Mouse (Mus musculus): Measurements from ENCODE around the gene Gna11. TPM values are rescaled to one million over a fixed set of nuclear protein-coding genes. Genes with fewer than 3 reads are reported as not detected.

The Gna11 gene
- polyA plus RNA-seq (2014; fragmentation: Illumina TruSeq; extraction: RNeasy Lipid Tissue Mini Kit (QIAGEN cat#74804); ENCODE audit: low read depth, low replicate concordance): 52.1 TPM

GRCm38 (mm10) chr10:81545161-81545747, at the start of gene Gna11:
Gna11 (minus strand) TSS chr10:81545190.

GRCm38 (mm10) chr10:81574081-81575056, 29.4 kb upstream of the Gna11 start, which contains the start of gene Tle2:
Tle2 (plus strand) TSS chr10:81574561.

GRCm38 (mm10) chr10:81559163-81559626, 14.2 kb upstream of the Gna11 start, which contains the start of gene Aes:
Aes (plus strand) TSS chr10:81559488.

GRCm38 (mm10) chr10:81524051-81524605, 20.9 kb downstream of the Gna11 start, which contains the start of gene Gna15:
Gna15 (minus strand) TSS chr10:81524225.

GRCm38 (mm10) chr10:81500032-81500431, 45.0 kb downstream of the Gna11 start, which contains the start of gene S1pr4:
S1pr4 (minus strand) TSS chr10:81500132.

GRCm38 (mm10) chr10:81496264-81496901, 48.6 kb downstream of the Gna11 start, which contains the start of gene Ncln:
Ncln (minus strand) TSS chr10:81496392.

GRCm38 (mm10) chr10:81482533-81482889, 62.5 kb downstream of the Gna11 start, which contains the start of gene Celf5:
Celf5 (minus strand) TSS chr10:81482709.

Other genes with a start within 250 kb of the Gna11 start
- gene Cactin, start 224.1 kb downstream of the Gna11 start, polyA plus RNA-seq (2014; fragmentation: Illumina TruSeq; extraction: RNeasy Lipid Tissue Mini Kit (QIAGEN cat#74804); ENCODE audit: low read depth, low replicate concordance): 15.5 TPM
- gene Tbxa2r, start 216.5 kb downstream of the Gna11 start, polyA plus RNA-seq (2014; fragmentation: Illumina TruSeq; extraction: RNeasy Lipid Tissue Mini Kit (QIAGEN cat#74804); ENCODE audit: low read depth, low replicate concordance): 2.3 TPM
- gene Gipc3, start 201.9 kb downstream of the Gna11 start, polyA plus RNA-seq (2014; fragmentation: Illumina TruSeq; extraction: RNeasy Lipid Tissue Mini Kit (QIAGEN cat#74804); ENCODE audit: low read depth, low replicate concordance): 3.9 TPM
- 47.1 TPM for gene Hmg20b, start 194.7 kb downstream of the Gna11 start, polyA plus RNA-seq (2014; fragmentation: Illumina TruSeq; extraction: RNeasy Lipid Tissue Mini Kit (QIAGEN cat#74804); ENCODE audit: low read depth, low replicate concordance)
- gene Mfsd12, start 187.7 kb downstream of the Gna11 start, polyA plus RNA-seq (2014; fragmentation: Illumina TruSeq; extraction: RNeasy Lipid Tissue Mini Kit (QIAGEN cat#74804); ENCODE audit: low read depth, low replicate concordance): 6.7 TPM
- not detected for gene 4930404N11Rik, start 179.4 kb downstream of the Gna11 start, polyA plus RNA-seq (2014; fragmentation: Illumina TruSeq; extraction: RNeasy Lipid Tissue Mini Kit (QIAGEN cat#74804); ENCODE audit: low read depth, low replicate concordance)
- gene Fzr1, start 166.7 kb downstream of the Gna11 start, polyA plus RNA-seq (2014; fragmentation: Illumina TruSeq; extraction: RNeasy Lipid Tissue Mini Kit (QIAGEN cat#74804); ENCODE audit: low read depth, low replicate concordance): 21.5 TPM
- gene Dohh, start 160.8 kb downstream of the Gna11 start, polyA plus RNA-seq (2014; fragmentation: Illumina TruSeq; extraction: RNeasy Lipid Tissue Mini Kit (QIAGEN cat#74804); ENCODE audit: low read depth, low replicate concordance): 54.8 TPM
- gene Gm48551, start 160.7 kb downstream of the Gna11 start, polyA plus RNA-seq (2014; fragmentation: Illumina TruSeq; extraction: RNeasy Lipid Tissue Mini Kit (QIAGEN cat#74804); ENCODE audit: low read depth, low replicate concordance): 2.0 TPM
- gene Gm48552, start 156.2 kb downstream of the Gna11 start, polyA plus RNA-seq (2014; fragmentation: Illumina TruSeq; extraction: RNeasy Lipid Tissue Mini Kit (QIAGEN cat#74804); ENCODE audit: low read depth, low replicate concordance): not detected
- 6.5 TPM for gene Smim24, start 152.1 kb downstream of the Gna11 start, polyA plus RNA-seq (2014; fragmentation: Illumina TruSeq; extraction: RNeasy Lipid Tissue Mini Kit (QIAGEN cat#74804); ENCODE audit: low read depth, low replicate concordance)
- gene Nfic, start 89.6 kb downstream of the Gna11 start, polyA plus RNA-seq (2014; fragmentation: Illumina TruSeq; extraction: RNeasy Lipid Tissue Mini Kit (QIAGEN cat#74804); ENCODE audit: low read depth, low replicate concordance): 69.1 TPM
- gene Celf5, start 62.5 kb downstream of the Gna11 start, polyA plus RNA-seq (2014; fragmentation: Illumina TruSeq; extraction: RNeasy Lipid Tissue Mini Kit (QIAGEN cat#74804); ENCODE audit: low read depth, low replicate concordance): 0.50 TPM
- 59.9 TPM for gene Ncln, start 48.8 kb downstream of the Gna11 start, polyA plus RNA-seq (2014; fragmentation: Illumina TruSeq; extraction: RNeasy Lipid Tissue Mini Kit (QIAGEN cat#74804); ENCODE audit: low read depth, low replicate concordance)
- gene S1pr4, start 45.1 kb downstream of the Gna11 start, polyA plus RNA-seq (2014; fragmentation: Illumina TruSeq; extraction: RNeasy Lipid Tissue Mini Kit (QIAGEN cat#74804); ENCODE audit: low read depth, low replicate concordance): 0.65 TPM
- gene Gna15, start 21.0 kb downstream of the Gna11 start, polyA plus RNA-seq (2014; fragmentation: Illumina TruSeq; extraction: RNeasy Lipid Tissue Mini Kit (QIAGEN cat#74804); ENCODE audit: low read depth, low replicate concordance): 2.3 TPM
- gene Aes, start 14.3 kb upstream of the Gna11 start, polyA plus RNA-seq (2014; fragmentation: Illumina TruSeq; extraction: RNeasy Lipid Tissue Mini Kit (QIAGEN cat#74804); ENCODE audit: low read depth, low replicate concordance): 1,032 TPM
- 16.3 TPM for gene Tle2, start 29.4 kb upstream of the Gna11 start, polyA plus RNA-seq (2014; fragmentation: Illumina TruSeq; extraction: RNeasy Lipid Tissue Mini Kit (QIAGEN cat#74804); ENCODE audit: low read depth, low replicate concordance)
- 14.7 TPM for gene Tle6, start 55.9 kb upstream of the Gna11 start, polyA plus RNA-seq (2014; fragmentation: Illumina TruSeq; extraction: RNeasy Lipid Tissue Mini Kit (QIAGEN cat#74804); ENCODE audit: low read depth, low replicate concordance)
- gene BC025920, start 61.1 kb upstream of the Gna11 start, polyA plus RNA-seq (2014; fragmentation: Illumina TruSeq; extraction: RNeasy Lipid Tissue Mini Kit (QIAGEN cat#74804); ENCODE audit: low read depth, low replicate concordance): 5.9 TPM
- 8.1 TPM for gene Sirt6, start 82.6 kb upstream of the Gna11 start, polyA plus RNA-seq (2014; fragmentation: Illumina TruSeq; extraction: RNeasy Lipid Tissue Mini Kit (QIAGEN cat#74804); ENCODE audit: low read depth, low replicate concordance)
- 19.0 TPM for gene Ankrd24, start 83.3 kb upstream of the Gna11 start, polyA plus RNA-seq (2014; fragmentation: Illumina TruSeq; extraction: RNeasy Lipid Tissue Mini Kit (QIAGEN cat#74804); ENCODE audit: low read depth, low replicate concordance)
- gene Gm10778, start 103.9 kb upstream of the Gna11 start, polyA plus RNA-seq (2014; fragmentation: Illumina TruSeq; extraction: RNeasy Lipid Tissue Mini Kit (QIAGEN cat#74804); ENCODE audit: low read depth, low replicate concordance): 2.7 TPM
- 4.7 TPM for gene Zfp433, start 159.6 kb upstream of the Gna11 start, polyA plus RNA-seq (2014; fragmentation: Illumina TruSeq; extraction: RNeasy Lipid Tissue Mini Kit (QIAGEN cat#74804); ENCODE audit: low read depth, low replicate concordance)
- 3.5 TPM for gene Gm3055, start 226.0 kb upstream of the Gna11 start, polyA plus RNA-seq (2014; fragmentation: Illumina TruSeq; extraction: RNeasy Lipid Tissue Mini Kit (QIAGEN cat#74804); ENCODE audit: low read depth, low replicate concordance)